Mouse (Mus musculus) cerebellum, adult 2 months (tissue): ENCODE measurements at regions not wholly inside any gene's neighbourhood (a gene's known extent, or its start where the extent isn't known, plus 50 kb on each side); places are given as distances from the start of the nearest gene placed in this dataset.

Source experiments
- CTCF ChIP-seq: fragments of 200-500 bp; IDR thresholded peaks from 2 replicates; pipeline ENCODE4 v1.5.1; 2011; ENCODE audit warnings: low read depth, mild to moderate bottlenecking, control low read depth, low read length, moderate library complexity, borderline replicate concordance; ENCODE audit not compliant: insufficient read depth
- POLR2A ChIP-seq: fragments of 200-500 bp; IDR thresholded peaks from 2 replicates; pipeline ENCODE4 v1.6.1; 2011; ENCODE audit warnings: low read length, control low read depth, borderline replicate concordance; ENCODE audit not compliant: insufficient read depth

- TF ChIP-seq CTCF: no peak
- no peak for TF ChIP-seq POLR2A
These were observed 215.1 kb upstream of the Pou3f3 start for GRCm38 (mm10) chr1:42480348-42480920.
